Mouse (Mus musculus) lung, adult 2 months (tissue): ENCODE results near the gene Gpr183.

ENCODE experiments used
- CTCF ChIP-seq: fragments of 200-500 bp; IDR thresholded peaks from 2 replicates; pipeline ENCODE4 v1.5.1; 2011; ENCODE audit warnings: mild to moderate bottlenecking, low read length, control low read depth; ENCODE audit not compliant: insufficient read depth
- POLR2A ChIP-seq: fragments of 200-500 bp; IDR thresholded peaks from 2 replicates; pipeline ENCODE4 v1.6.1; 2011; ENCODE audit warnings: low read depth, mild to moderate bottlenecking, control low read depth, low read length, borderline replicate concordance; ENCODE audit errors: extremely low read depth

GRCm38 (mm10) chr14:121916311-121917094 is 48.5 kb downstream of the Gpr183 start:
- TF ChIP-seq CTCF (no peak), POLR2A (no peak)
